Mouse (Mus musculus): ENCODE measurements around the gene Clk2. TPM values are rescaled to one million over a fixed set of nuclear protein-coding genes. Genes with fewer than 3 reads are reported as not detected.
A peak's percentile ranks its signal among the peaks of the same experiment; 100 is the strongest.

Clk2 gene
- polyA plus RNA-seq, 1 experiment, result 67.8 TPM

- H3K4me3 ChIP-seq (replicated peaks; ENCODE audit: extremely low read depth, low read depth, low read length), result no peak overlapping the region
- TF ChIP-seq CTCF (IDR thresholded peaks at IDR 0.05; ENCODE audit: insufficient read depth, low read length) (no peak), POLR2A (IDR thresholded peaks at IDR 0.05; ENCODE audit: borderline replicate concordance, extremely low read depth, low read depth, low read length) (no peak)
- WGBS, result 86% methylated on average over 1 of the region's 1 CpGs
- H3K4me1 ChIP-seq (ENCODE audit: control insufficient read depth, insufficient read depth, low read length), result no peaks in the 10 kb centered on the region
- DNase-seq, result no peak
These were observed 30.8 kb upstream of the Clk2 start for GRCm38 (mm10) chr3:89133752-89134151.

GRCm38 (mm10) chr3:89135958-89136357 lies 28.6 kb upstream of the Clk2 start, which contains the start of gene Pklr:
Pklr (plus strand) TSS chr3:89136142.
- Histone ChIP-seq H3K4me1 (ENCODE audit: control insufficient read depth, insufficient read depth, low read length) (no peaks in the 10 kb centered on the region), H3K4me3 (replicated peaks; ENCODE audit: extremely low read depth, low read depth, low read length) (no peak within 1 kb of the TSS)
- 65% methylated on average over 3 of the region's 3 CpGs for WGBS
- DNase-seq, result no peak
- no peak for TF ChIP-seq CTCF (IDR thresholded peaks at IDR 0.05; ENCODE audit: insufficient read depth, low read length)
- TF ChIP-seq POLR2A (IDR thresholded peaks at IDR 0.05; ENCODE audit: borderline replicate concordance, extremely low read depth, low read depth, low read length), result no peak

GRCm38 (mm10) chr3:89136365-89136764 lies 28.2 kb upstream of the Clk2 start:
- DNase-seq, result no peak
- 41% methylated on average over 9 of the region's 9 CpGs for WGBS
- Histone ChIP-seq H3K4me1 (ENCODE audit: control insufficient read depth, insufficient read depth, low read length) (no peaks in the 10 kb centered on the region), H3K4me3 (replicated peaks; ENCODE audit: extremely low read depth, low read depth, low read length) (no peak overlapping the region)
- TF ChIP-seq CTCF (IDR thresholded peaks at IDR 0.05; ENCODE audit: insufficient read depth, low read length), result no peak
- TF ChIP-seq POLR2A (IDR thresholded peaks at IDR 0.05; ENCODE audit: borderline replicate concordance, extremely low read depth, low read depth, low read length), result no peak

- Histone ChIP-seq H3K4me3 (replicated peaks; ENCODE audit: extremely low read depth, low read depth, low read length) (no peak overlapping the region), H3K4me1 (ENCODE audit: control insufficient read depth, insufficient read depth, low read length) (no peaks in the 10 kb centered on the region)
- no peak for DNase-seq
- WGBS, result 68% methylated on average over 10 of the region's 10 CpGs
- TF ChIP-seq CTCF (IDR thresholded peaks at IDR 0.05; ENCODE audit: insufficient read depth, low read length) (no peak), POLR2A (IDR thresholded peaks at IDR 0.05; ENCODE audit: borderline replicate concordance, extremely low read depth, low read depth, low read length) (no peak)
These were observed 19.8 kb upstream of the Clk2 start for GRCm38 (mm10) chr3:89144821-89145220.

- TF ChIP-seq POLR2A (IDR thresholded peaks at IDR 0.05; ENCODE audit: borderline replicate concordance, extremely low read depth, low read depth, low read length), result no peak
- TF ChIP-seq CTCF (IDR thresholded peaks at IDR 0.05; ENCODE audit: insufficient read depth, low read length), result no peak
- no peaks in the 10 kb centered on the region for H3K4me1 ChIP-seq (ENCODE audit: control insufficient read depth, insufficient read depth, low read length)
- DNase-seq, result no peak
- WGBS, result 67% methylated on average over 8 of the region's 8 CpGs
- H3K4me3 ChIP-seq (replicated peaks; ENCODE audit: extremely low read depth, low read depth, low read length), result no peak overlapping the region
These were observed 19.0 kb upstream of the Clk2 start for GRCm38 (mm10) chr3:89145566-89145965.

GRCm38 (mm10) chr3:89147101-89147978 lies 17.3 kb upstream of the Clk2 start:
- no peak overlapping the region for H3K4me3 ChIP-seq (replicated peaks; ENCODE audit: extremely low read depth, low read depth, low read length)

GRCm38 (mm10) chr3:89147979-89148311 lies 16.6 kb upstream of the Clk2 start:
- no peak overlapping the region for H3K4me3 ChIP-seq (replicated peaks; ENCODE audit: extremely low read depth, low read depth, low read length)
- DNase-seq, result no peak
- 11% methylated on average over 15 of the region's 15 CpGs for WGBS
- H3K4me1 ChIP-seq (ENCODE audit: control insufficient read depth, insufficient read depth, low read length), result no peaks in the 10 kb centered on the region
- TF ChIP-seq POLR2A (IDR thresholded peaks at IDR 0.05; ENCODE audit: borderline replicate concordance, extremely low read depth, low read depth, low read length), result no peak
- no peak for TF ChIP-seq CTCF (IDR thresholded peaks at IDR 0.05; ENCODE audit: insufficient read depth, low read length)

More at GRCm38 (mm10) chr3:89147101-89147978, 17.3 kb upstream of the Clk2 start:
- H3K4me1 ChIP-seq (ENCODE audit: control insufficient read depth, insufficient read depth, low read length), result no peaks in the 10 kb centered on the region
- DNase-seq, result peak; percentile 27
- WGBS, result 29% methylated on average over 26 of the region's 26 CpGs
- no peak for TF ChIP-seq CTCF (IDR thresholded peaks at IDR 0.05; ENCODE audit: insufficient read depth, low read length)
- no peak for TF ChIP-seq POLR2A (IDR thresholded peaks at IDR 0.05; ENCODE audit: borderline replicate concordance, extremely low read depth, low read depth, low read length)

- Histone ChIP-seq H3K4me1 (ENCODE audit: control insufficient read depth, insufficient read depth, low read length) (no peaks in the 10 kb centered on the region), H3K4me3 (replicated peaks; ENCODE audit: extremely low read depth, low read depth, low read length) (no peak overlapping the region)
- WGBS, result 80% methylated on average over 14 of the region's 14 CpGs
- no peak for TF ChIP-seq CTCF (IDR thresholded peaks at IDR 0.05; ENCODE audit: insufficient read depth, low read length)
- no peak for TF ChIP-seq POLR2A (IDR thresholded peaks at IDR 0.05; ENCODE audit: borderline replicate concordance, extremely low read depth, low read depth, low read length)
- DNase-seq, result no peak
These were observed 16.0 kb upstream of the Clk2 start for GRCm38 (mm10) chr3:89148567-89148966.

GRCm38 (mm10) chr3:89152084-89152835 lies 12.3 kb upstream of the Clk2 start:
- TF ChIP-seq CTCF (IDR thresholded peaks at IDR 0.05; ENCODE audit: insufficient read depth, low read length) (no peak), POLR2A (IDR thresholded peaks at IDR 0.05; ENCODE audit: borderline replicate concordance, extremely low read depth, low read depth, low read length) (no peak)
- no peak for DNase-seq
- Histone ChIP-seq H3K4me1 (ENCODE audit: control insufficient read depth, insufficient read depth, low read length) (no peaks in the 10 kb centered on the region), H3K4me3 (replicated peaks; ENCODE audit: extremely low read depth, low read depth, low read length) (no peak overlapping the region)
- WGBS, result 44% methylated on average over 17 of the region's 17 CpGs
